Mouse (Mus musculus): ENCODE results near the gene Dld. TPM values are rescaled to one million over a fixed set of nuclear protein-coding genes. Genes with fewer than 3 reads are reported as not detected.

Dld gene
- polyA plus RNA-seq, 1 experiment from 2014 or later = 165 TPM

Other genes with a start within 250 kb of the Dld start
- gene Gm6993, start 110.7 kb downstream of the Dld start, polyA plus RNA-seq (2014; fragmentation: Nextera tagmentation; extraction: Ambion mirVana) = not detected in 2 replicates
- 21.2 and 21.7 TPM in 2 replicates for gene Lamb1, start 86.2 kb downstream of the Dld start, polyA plus RNA-seq (2014; fragmentation: Nextera tagmentation; extraction: Ambion mirVana)
- 0.09 TPM in 1 of 2 replicates, not detected in the other for gene Slc26a3, start 39.4 kb upstream of the Dld start, polyA plus RNA-seq (2014; fragmentation: Nextera tagmentation; extraction: Ambion mirVana)
- 23.4 and 25.3 TPM in 2 replicates for gene Cbll1, start 148.2 kb upstream of the Dld start, polyA plus RNA-seq (2014; fragmentation: Nextera tagmentation; extraction: Ambion mirVana)
- gene Slc26a4, start 208.5 kb upstream of the Dld start, polyA plus RNA-seq (2014; fragmentation: Nextera tagmentation; extraction: Ambion mirVana) = 0.07 TPM in 1 of 2 replicates, not detected in the other

All from hindbrain, embryonic 11.5 days (tissue).